Mouse (Mus musculus) lung, adult 2 months (tissue): ENCODE results near the gene Elk1.

Experiments
- CTCF ChIP-seq: fragments of 200-500 bp; IDR thresholded peaks from 2 replicates; pipeline ENCODE4 v1.5.1; 2011; ENCODE audit warnings: mild to moderate bottlenecking, low read length, control low read depth; ENCODE audit not compliant: insufficient read depth
- POLR2A ChIP-seq: fragments of 200-500 bp; IDR thresholded peaks from 2 replicates; pipeline ENCODE4 v1.6.1; 2011; ENCODE audit warnings: low read depth, mild to moderate bottlenecking, control low read depth, low read length, borderline replicate concordance; ENCODE audit errors: extremely low read depth

GRCm38 (mm10) chrX:20924976-20925375 lies 25.4 kb downstream of the Elk1 start:
- TF ChIP-seq POLR2A = no peak
- TF ChIP-seq CTCF = no peak
